Mouse (Mus musculus) lung, postnatal 0 days (tissue): ENCODE data around the gene Dqx1.

ENCODE experiments used
- CTCF ChIP-seq: IDR thresholded peaks from 2 replicates; pipeline ENCODE4 v1.5.1; 2016; ENCODE audit warnings: antibody characterized with exemption, mild to moderate bottlenecking
- EP300 ChIP-seq: IDR thresholded peaks from 2 replicates; pipeline ENCODE4 v1.6.1; 2016; ENCODE audit warnings: antibody characterized with exemption, mild to moderate bottlenecking, control low read depth

DNA sequence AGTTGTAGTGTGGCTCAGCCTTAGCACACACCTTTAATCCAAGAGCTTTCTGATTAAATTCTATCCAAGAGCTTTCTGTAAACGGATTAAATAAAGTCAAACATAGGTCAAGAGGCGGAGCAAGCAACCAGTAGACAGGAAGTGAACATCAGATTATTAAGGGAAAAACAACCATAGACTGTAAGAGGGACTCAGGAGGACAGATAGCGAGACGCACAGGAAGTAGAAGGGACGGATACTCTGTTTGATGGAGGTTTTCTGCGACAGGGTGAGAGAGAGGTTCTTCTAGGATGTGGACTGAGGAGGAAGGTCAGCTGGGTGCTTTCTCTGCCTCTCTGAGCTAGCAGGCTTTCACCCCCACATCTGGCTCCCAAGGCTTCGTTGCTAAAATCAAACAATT, 47.6 kb upstream of the Dqx1 start:
- TF ChIP-seq CTCF (no peak), EP300 (no peak)
